In the genomic region with DNA sequence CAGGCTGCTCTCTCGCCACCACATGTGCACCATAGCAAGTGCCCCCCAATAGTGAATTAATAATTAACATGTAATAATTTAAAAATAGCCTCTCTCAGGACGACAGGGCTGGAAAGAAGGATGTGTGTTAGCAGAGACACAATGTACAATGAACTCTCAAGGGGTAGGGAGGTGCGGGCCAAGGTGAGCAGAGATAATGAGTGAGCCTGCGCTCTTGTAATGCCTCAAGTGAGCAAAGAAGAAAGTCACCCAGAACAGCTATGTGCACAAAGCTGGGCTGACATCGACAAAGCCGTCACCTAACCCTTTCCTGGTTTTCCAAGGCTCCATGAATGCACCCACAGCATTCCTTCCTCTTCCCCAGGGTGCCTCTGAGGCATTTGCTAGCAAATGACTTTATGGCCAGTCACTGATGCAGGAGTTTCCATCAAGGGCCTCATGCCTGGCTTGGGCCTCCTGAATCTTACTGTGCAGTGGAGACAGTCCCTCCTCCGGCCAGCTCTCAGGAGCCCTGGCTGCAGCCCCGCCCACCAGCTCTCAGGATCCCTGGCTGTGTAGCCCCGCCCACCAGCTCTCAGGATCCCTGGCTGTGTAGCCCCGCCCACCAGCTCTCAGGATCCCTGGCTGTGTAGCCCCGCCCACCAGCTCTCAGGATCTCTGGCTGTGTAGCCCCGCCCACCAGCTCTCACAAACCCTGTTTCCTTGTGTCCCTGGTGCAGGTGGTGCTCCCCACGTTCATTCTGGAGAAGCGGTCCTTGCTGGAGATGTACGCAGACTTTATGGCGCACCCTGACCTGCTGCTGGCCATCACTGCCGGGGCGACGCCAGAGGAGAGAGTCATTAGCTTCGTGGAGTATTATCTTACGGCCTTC, we compare ENCODE assay signal across 8 mouse cellular contexts.
A peak's percentile ranks its signal among the peaks of the same experiment; 100 is the strongest.
DNase-seq lines count a peak whose midpoint lies in the region; ATAC-seq lines count a peak whose summit lies in the region.

No protein-coding gene starts in this region.

- H3K4me3 ChIP-seq in heart, embryonic 10.5 days: peak overlapping the region; percentile 41
- H3K4me3 ChIP-seq in embryonic facial prominence, embryonic 11.5 days (ENCODE audit: low read depth, low read length): no peak overlapping the region

- ATAC-seq in embryonic facial prominence, embryonic 11.5 days (replicated peaks; ENCODE audit: insufficient number of reproducible peaks, low FRiP score, low TSS enrichment, low read depth): peak; percentile 76

- H3K9me3 ChIP-seq in heart, embryonic 10.5 days: no peaks in the 10 kb centered on the region; the same call in 1 of the 2 replicates
- no peaks in the 10 kb centered on the region for H3K9me3 ChIP-seq in embryonic facial prominence, embryonic 11.5 days (replicated peaks; ENCODE audit: control insufficient read depth, low read length)

- 0 out of 2 replicates have a peak, but pooled peaks cover 4% of the 10 kb centered on the region for H3K36me3 ChIP-seq in heart, embryonic 10.5 days
- H3K36me3 ChIP-seq in embryonic facial prominence, embryonic 11.5 days (replicated peaks; ENCODE audit: control insufficient read depth, insufficient read depth, low read depth, low read length): no peaks in the 10 kb centered on the region

- H3K27ac ChIP-seq in heart, embryonic 10.5 days: 0 out of 2 replicates have a peak overlapping the region, but pooled peaks have one; percentile 56
- no peak overlapping the region for H3K27ac ChIP-seq in embryonic facial prominence, embryonic 11.5 days (replicated peaks; ENCODE audit: low read depth, low read length)

- peak overlapping the region; percentile 24; the same call in 1 of the 2 replicates for H3K4me2 ChIP-seq in embryonic facial prominence, embryonic 11.5 days (ENCODE audit: low read depth, low read length)

- no peaks in the 10 kb centered on the region for H3K27me3 ChIP-seq in heart, embryonic 10.5 days (ENCODE audit: insufficient read depth, poor library complexity, severe bottlenecking)
- H3K27me3 ChIP-seq in embryonic facial prominence, embryonic 11.5 days (ENCODE audit: control insufficient read depth, insufficient read depth, low read length): no peaks in the 10 kb centered on the region

- peaks cover 21% of the 10 kb centered on the region for H3K4me1 ChIP-seq in heart, embryonic 10.5 days
- H3K4me1 ChIP-seq in embryonic facial prominence, embryonic 11.5 days (ENCODE audit: control insufficient read depth, insufficient read depth, low read length): no peaks in the 10 kb centered on the region; the same call in 1 of the 2 replicates

- H3K9ac ChIP-seq in embryonic facial prominence, embryonic 11.5 days (replicated peaks; ENCODE audit: low read length): no peak overlapping the region

- WGBS in heart, embryonic 10.5 days: 32% methylated on average over 21 of the region's 21 CpGs
- WGBS in embryonic facial prominence, embryonic 11.5 days: 29% methylated on average over 20 of the region's 21 CpGs

- DNase-seq in heart, embryonic 10.5 days (ENCODE audit: low spot score): no peak
- no peak for DNase-seq in heart, adult 18-20 months
- DNase-seq in embryonic facial prominence, embryonic 11.5 days (ENCODE audit: low spot score): peak; percentile 65
- peak; percentile 80 to 90 for DNase-seq in kidney, postnatal 4 days
- DNase-seq in mesoderm, embryonic 11.5 days (ENCODE audit: low read depth, low spot score): peak; percentile 54
- no peak for DNase-seq in layer of hippocampus, adult 18-20 months (ENCODE audit: low spot score in 2 of 2)
- DNase-seq in cerebellum, adult 18-20 months: no peak
- DNase-seq in right cerebral cortex, postnatal 36 days (ENCODE audit: low spot score in 2 of 2): no peak

Comparison
In these comparisons a context has a peak if more than half of its experiments do, and no peak if none do; other contexts are left out.
1. DNase-seq: peak in embryonic facial prominence, embryonic 11.5 days (single experiment), kidney, postnatal 4 days (2 of 2) and mesoderm, embryonic 11.5 days (single experiment); none in heart, embryonic 10.5 days (single experiment), heart, adult 18-20 months (0 of 2), layer of hippocampus, adult 18-20 months (0 of 2), cerebellum, adult 18-20 months (0 of 2) and right cerebral cortex, postnatal 36 days (0 of 2).